Mouse (Mus musculus): Measurements from ENCODE around the gene Ltb4r1. TPM values are rescaled to one million over a fixed set of nuclear protein-coding genes. Genes with fewer than 3 reads are reported as not detected.

The Ltb4r1 gene
- total and polyA plus RNA-seq, 3 experiments = 0.35 to 1.5 TPM; not detected in 1

GRCm38 (mm10) chr14:55815310-55815751 is 49.6 kb downstream of the Ltb4r1 start:
- H3K4me3 ChIP-seq (ENCODE audit: control insufficient read depth in 1 of 2, insufficient read depth in 1 of 2, low read depth in 2 of 2, low read length in 2 of 2) = no peak overlapping the region
- H3K4me1 ChIP-seq (ENCODE audit: control insufficient read depth in 1 of 2, insufficient read depth in 2 of 2, low read length in 2 of 2) = no peaks in the 10 kb centered on the region
- H3K27me3 ChIP-seq (ENCODE audit: control insufficient read depth in 1 of 2, insufficient read depth in 2 of 2, low read length in 2 of 2) = peaks cover 0 to 2% of the 10 kb centered on the region in 2 experiments; a peak in 3 of 4 replicates
- H3K9ac ChIP-seq (ENCODE audit: control insufficient read depth, low read depth, low read length, poor library complexity, severe bottlenecking) = no peak overlapping the region
- TF ChIP-seq CHD2 (IDR thresholded peaks at IDR 0.05; ENCODE audit: low read length) (no peak), MEF2A (IDR thresholded peaks at IDR 0.05; ENCODE audit: extremely low read depth, insufficient replicate concordance, low read depth, low read length, poor library complexity, severe bottlenecking) (no peak)
- no peaks in the 10 kb centered on the region for H3K79me2 ChIP-seq (ENCODE audit: control insufficient read depth, insufficient read depth, low read length, poor library complexity)
- no peak for DNase-seq (ENCODE audit: low read depth, low spot score)
- no peaks in the 10 kb centered on the region for H3K36me3 ChIP-seq (ENCODE audit: control insufficient read depth in 1 of 2, insufficient read depth in 2 of 2, low read length in 2 of 2)
- no peak overlapping the region for H3K27ac ChIP-seq (ENCODE audit: control insufficient read depth, low read depth, low read length)
- H3K9me3 ChIP-seq (replicated peaks; ENCODE audit: insufficient read depth, low read length) = no peaks in the 10 kb centered on the region

Other genes with a start within 250 kb of the Ltb4r1 start
Only the 30 nearest of the 34 such genes appear.
- gene Fitm1, start 190.3 kb upstream of the Ltb4r1 start, total RNA-seq (2012; rRNA removed) = not detected in 2 replicates
- under 1 TPM in 1 of 2 experiments, not detected in 1; 0.07 TPM for gene Fitm1, start 190.3 kb upstream of the Ltb4r1 start, polyA plus RNA-seq (2012; ENCODE audit: insufficient read depth in 1 of 2, insufficient read length in 2 of 2, low read depth in 1 of 2, low replicate concordance in 2 of 2, missing spikeins in 1 of 2)
- gene Psme1, start 187.8 kb upstream of the Ltb4r1 start, total RNA-seq (2012; rRNA removed) = 73.8 and 85.9 TPM in 2 replicates
- gene Psme1, start 187.8 kb upstream of the Ltb4r1 start, polyA plus RNA-seq (2012; ENCODE audit: insufficient read depth in 1 of 2, insufficient read length in 2 of 2, low read depth in 1 of 2, low replicate concordance in 2 of 2, missing spikeins in 1 of 2) = 100 to 1,000 TPM in 1 of 2 experiments, not detected in 1; 205 TPM
- gene Emc9, start 180.7 kb upstream of the Ltb4r1 start, total RNA-seq (2012; rRNA removed) = 55.4 and 59.4 TPM in 2 replicates
- 10 to 100 TPM in 1 of 2 experiments, not detected in 1; 38.7 TPM for gene Emc9, start 180.7 kb upstream of the Ltb4r1 start, polyA plus RNA-seq (2012; ENCODE audit: insufficient read depth in 1 of 2, insufficient read length in 2 of 2, low read depth in 1 of 2, low replicate concordance in 2 of 2, missing spikeins in 1 of 2)
- 98.1 and 143 TPM in 2 replicates for gene Psme2, start 174.8 kb upstream of the Ltb4r1 start, total RNA-seq (2012; rRNA removed)
- 100 to 1,000 TPM in 1 of 2 experiments, not detected in 1; 231 TPM for gene Psme2, start 174.8 kb upstream of the Ltb4r1 start, polyA plus RNA-seq (2012; ENCODE audit: insufficient read depth in 1 of 2, insufficient read length in 2 of 2, low read depth in 1 of 2, low replicate concordance in 2 of 2, missing spikeins in 1 of 2)
- 10.7 and 12.9 TPM in 2 replicates for gene Rnf31, start 174.3 kb upstream of the Ltb4r1 start, total RNA-seq (2012; rRNA removed)
- 10 to 100 TPM in 1 of 2 experiments, not detected in 1; 24.5 TPM for gene Rnf31, start 174.3 kb upstream of the Ltb4r1 start, polyA plus RNA-seq (2012; ENCODE audit: insufficient read depth in 1 of 2, insufficient read length in 2 of 2, low read depth in 1 of 2, low replicate concordance in 2 of 2, missing spikeins in 1 of 2)
- gene Irf9, start 162.4 kb upstream of the Ltb4r1 start, total RNA-seq (2012; rRNA removed) = 5.0 and 8.5 TPM in 2 replicates
- 10 to 100 TPM in 1 of 2 experiments, not detected in 1; 14.8 TPM for gene Irf9, start 162.4 kb upstream of the Ltb4r1 start, polyA plus RNA-seq (2012; ENCODE audit: insufficient read depth in 1 of 2, insufficient read length in 2 of 2, low read depth in 1 of 2, low replicate concordance in 2 of 2, missing spikeins in 1 of 2)
- 1.5 and 1.6 TPM in 2 replicates for gene Rec8, start 147.9 kb upstream of the Ltb4r1 start, total RNA-seq (2012; rRNA removed)
- gene Rec8, start 147.9 kb upstream of the Ltb4r1 start, polyA plus RNA-seq (2012; ENCODE audit: insufficient read depth in 1 of 2, insufficient read length in 2 of 2, low read depth in 1 of 2, low replicate concordance in 2 of 2, missing spikeins in 1 of 2) = 1 to 10 TPM in 1 of 2 experiments, not detected in 1; 2.5 TPM
- 46.2 and 54.1 TPM in 2 replicates for gene Ipo4, start 130.0 kb upstream of the Ltb4r1 start, total RNA-seq (2012; rRNA removed)
- 100 to 1,000 TPM in 1 of 2 experiments, not detected in 1; 132 TPM for gene Ipo4, start 130.0 kb upstream of the Ltb4r1 start, polyA plus RNA-seq (2012; ENCODE audit: insufficient read depth in 1 of 2, insufficient read length in 2 of 2, low read depth in 1 of 2, low replicate concordance in 2 of 2, missing spikeins in 1 of 2)
- gene Gm49378, start 128.1 kb upstream of the Ltb4r1 start, total RNA-seq (2012; rRNA removed) = not detected in 2 replicates
- 1 to 10 TPM in 1 of 2 experiments, not detected in 1; 4.6 TPM for gene Gm49378, start 128.1 kb upstream of the Ltb4r1 start, polyA plus RNA-seq (2012; ENCODE audit: insufficient read depth in 1 of 2, insufficient read length in 2 of 2, low read depth in 1 of 2, low replicate concordance in 2 of 2, missing spikeins in 1 of 2)
- gene Tm9sf1, start 122.2 kb upstream of the Ltb4r1 start, total RNA-seq (2012; rRNA removed) = 49.4 and 60.5 TPM in 2 replicates
- gene Tm9sf1, start 122.2 kb upstream of the Ltb4r1 start, polyA plus RNA-seq (2012; ENCODE audit: insufficient read depth in 1 of 2, insufficient read length in 2 of 2, low read depth in 1 of 2, low replicate concordance in 2 of 2, missing spikeins in 1 of 2) = 10 to 100 TPM in 1 of 2 experiments, not detected in 1; 80.1 TPM
- 0.08 and 0.10 TPM in 2 replicates for gene Tssk4, start 115.8 kb upstream of the Ltb4r1 start, total RNA-seq (2012; rRNA removed)
- gene Tssk4, start 115.8 kb upstream of the Ltb4r1 start, polyA plus RNA-seq (2012; ENCODE audit: insufficient read depth in 1 of 2, insufficient read length in 2 of 2, low read depth in 1 of 2, low replicate concordance in 2 of 2, missing spikeins in 1 of 2) = under 1 TPM in 1 of 2 experiments, not detected in 1; 0.40 TPM
- 25.5 and 30.6 TPM in 2 replicates for gene Mdp1, start 105.5 kb upstream of the Ltb4r1 start, total RNA-seq (2012; rRNA removed)
- gene Mdp1, start 105.5 kb upstream of the Ltb4r1 start, polyA plus RNA-seq (2012; ENCODE audit: insufficient read depth in 1 of 2, insufficient read length in 2 of 2, low read depth in 1 of 2, low replicate concordance in 2 of 2, missing spikeins in 1 of 2) = 10 to 100 TPM in 1 of 2 experiments, not detected in 1; 25.6 TPM
- 22.3 and 24.5 TPM in 2 replicates for gene Gmpr2, start 94.0 kb upstream of the Ltb4r1 start, total RNA-seq (2012; rRNA removed)
- gene Gmpr2, start 94.0 kb upstream of the Ltb4r1 start, polyA plus RNA-seq (2012; ENCODE audit: insufficient read depth in 1 of 2, insufficient read length in 2 of 2, low read depth in 1 of 2, low replicate concordance in 2 of 2, missing spikeins in 1 of 2) = 10 to 100 TPM in 1 of 2 experiments, not detected in 1; 28.8 TPM
- 515 and 516 TPM in 2 replicates for gene Nedd8, start 93.8 kb upstream of the Ltb4r1 start, total RNA-seq (2012; rRNA removed)
- 100 to 1,000 TPM in 1 of 2 experiments, not detected in 1; 528 TPM for gene Nedd8, start 93.8 kb upstream of the Ltb4r1 start, polyA plus RNA-seq (2012; ENCODE audit: insufficient read depth in 1 of 2, insufficient read length in 2 of 2, low read depth in 1 of 2, low replicate concordance in 2 of 2, missing spikeins in 1 of 2)
- gene Tinf2, start 84.1 kb upstream of the Ltb4r1 start, total RNA-seq (2012; rRNA removed) = 27.2 and 27.8 TPM in 2 replicates
- 10 to 100 TPM in 1 of 2 experiments, not detected in 1; 53.0 TPM for gene Tinf2, start 84.1 kb upstream of the Ltb4r1 start, polyA plus RNA-seq (2012; ENCODE audit: insufficient read depth in 1 of 2, insufficient read length in 2 of 2, low read depth in 1 of 2, low replicate concordance in 2 of 2, missing spikeins in 1 of 2)
- 5.8 and 6.2 TPM in 2 replicates for gene Tgm1, start 52.0 kb upstream of the Ltb4r1 start, total RNA-seq (2012; rRNA removed)
- 10 to 100 TPM in 1 of 2 experiments, not detected in 1; 11.4 TPM for gene Tgm1, start 52.0 kb upstream of the Ltb4r1 start, polyA plus RNA-seq (2012; ENCODE audit: insufficient read depth in 1 of 2, insufficient read length in 2 of 2, low read depth in 1 of 2, low replicate concordance in 2 of 2, missing spikeins in 1 of 2)
- gene Rabggta, start 43.7 kb upstream of the Ltb4r1 start, total RNA-seq (2012; rRNA removed) = 21.8 and 22.8 TPM in 2 replicates
- gene Rabggta, start 43.7 kb upstream of the Ltb4r1 start, polyA plus RNA-seq (2012; ENCODE audit: insufficient read depth in 1 of 2, insufficient read length in 2 of 2, low read depth in 1 of 2, low replicate concordance in 2 of 2, missing spikeins in 1 of 2) = 10 to 100 TPM in 1 of 2 experiments, not detected in 1; 32.0 TPM
- 20.0 and 21.7 TPM in 2 replicates for gene Dhrs1, start 20.3 kb upstream of the Ltb4r1 start, total RNA-seq (2012; rRNA removed)
- gene Dhrs1, start 20.3 kb upstream of the Ltb4r1 start, polyA plus RNA-seq (2012; ENCODE audit: insufficient read depth in 1 of 2, insufficient read length in 2 of 2, low read depth in 1 of 2, low replicate concordance in 2 of 2, missing spikeins in 1 of 2) = 10 to 100 TPM in 1 of 2 experiments, not detected in 1; 48.8 TPM
- 46.1 and 47.8 TPM in 2 replicates for gene Nop9, start 20.3 kb upstream of the Ltb4r1 start, total RNA-seq (2012; rRNA removed)
- 100 to 1,000 TPM in 1 of 2 experiments, not detected in 1; 112 TPM for gene Nop9, start 20.3 kb upstream of the Ltb4r1 start, polyA plus RNA-seq (2012; ENCODE audit: insufficient read depth in 1 of 2, insufficient read length in 2 of 2, low read depth in 1 of 2, low replicate concordance in 2 of 2, missing spikeins in 1 of 2)
- 1.7 and 2.4 TPM in 2 replicates for gene Cideb, start 7.5 kb upstream of the Ltb4r1 start, total RNA-seq (2012; rRNA removed)
- under 1 TPM in 1 of 2 experiments, not detected in 1; 0.53 TPM for gene Cideb, start 7.5 kb upstream of the Ltb4r1 start, polyA plus RNA-seq (2012; ENCODE audit: insufficient read depth in 1 of 2, insufficient read length in 2 of 2, low read depth in 1 of 2, low replicate concordance in 2 of 2, missing spikeins in 1 of 2)
- 0.19 and 0.59 TPM in 2 replicates for gene Ltb4r2, start 4.5 kb upstream of the Ltb4r1 start, total RNA-seq (2012; rRNA removed)
- gene Ltb4r2, start 4.5 kb upstream of the Ltb4r1 start, polyA plus RNA-seq (2012; ENCODE audit: insufficient read depth in 1 of 2, insufficient read length in 2 of 2, low read depth in 1 of 2, low replicate concordance in 2 of 2, missing spikeins in 1 of 2) = under 1 TPM in 1 of 2 experiments, not detected in 1; 0.52 TPM
- gene Adcy4, start 18.1 kb downstream of the Ltb4r1 start, total RNA-seq (2012; rRNA removed) = 0.19 and 0.29 TPM in 2 replicates
- under 1 TPM in 1 of 2 experiments, not detected in 1; 0.35 TPM for gene Adcy4, start 18.1 kb downstream of the Ltb4r1 start, polyA plus RNA-seq (2012; ENCODE audit: insufficient read depth in 1 of 2, insufficient read length in 2 of 2, low read depth in 1 of 2, low replicate concordance in 2 of 2, missing spikeins in 1 of 2)
- 67.1 and 77.4 TPM in 2 replicates for gene Ripk3, start 22.9 kb downstream of the Ltb4r1 start, total RNA-seq (2012; rRNA removed)
- gene Ripk3, start 22.9 kb downstream of the Ltb4r1 start, polyA plus RNA-seq (2012; ENCODE audit: insufficient read depth in 1 of 2, insufficient read length in 2 of 2, low read depth in 1 of 2, low replicate concordance in 2 of 2, missing spikeins in 1 of 2) = 100 to 1,000 TPM; 123 to 124 TPM
- gene Nfatc4, start 57.2 kb downstream of the Ltb4r1 start, total RNA-seq (2012; rRNA removed) = 0.20 and 0.27 TPM in 2 replicates
- under 1 TPM in 1 of 2 experiments, not detected in 1; 0.71 TPM for gene Nfatc4, start 57.2 kb downstream of the Ltb4r1 start, polyA plus RNA-seq (2012; ENCODE audit: insufficient read depth in 1 of 2, insufficient read length in 2 of 2, low read depth in 1 of 2, low replicate concordance in 2 of 2, missing spikeins in 1 of 2)
- not detected in 2 replicates for gene Nynrin, start 88.0 kb downstream of the Ltb4r1 start, total RNA-seq (2012; rRNA removed)
- not detected for gene Nynrin, start 88.0 kb downstream of the Ltb4r1 start, polyA plus RNA-seq (2012; ENCODE audit: insufficient read depth in 1 of 2, insufficient read length in 2 of 2, low read depth in 1 of 2, low replicate concordance in 2 of 2, missing spikeins in 1 of 2)
- gene Cbln3, start 118.4 kb downstream of the Ltb4r1 start, total RNA-seq (2012; rRNA removed) = not detected in 2 replicates
- under 1 TPM in 1 of 2 experiments, not detected in 1; 0.19 TPM for gene Cbln3, start 118.4 kb downstream of the Ltb4r1 start, polyA plus RNA-seq (2012; ENCODE audit: insufficient read depth in 1 of 2, insufficient read length in 2 of 2, low read depth in 1 of 2, low replicate concordance in 2 of 2, missing spikeins in 1 of 2)
- gene Khnyn, start 119.0 kb downstream of the Ltb4r1 start, total RNA-seq (2012; rRNA removed) = 5.2 and 6.0 TPM in 2 replicates
- 10 to 100 TPM in 1 of 2 experiments, not detected in 1; 13.3 TPM for gene Khnyn, start 119.0 kb downstream of the Ltb4r1 start, polyA plus RNA-seq (2012; ENCODE audit: insufficient read depth in 1 of 2, insufficient read length in 2 of 2, low read depth in 1 of 2, low replicate concordance in 2 of 2, missing spikeins in 1 of 2)
- gene Sdr39u1, start 134.3 kb downstream of the Ltb4r1 start, total RNA-seq (2012; rRNA removed) = 1.1 TPM in 2 replicates
- 1 to 10 TPM in 1 of 2 experiments, not detected in 1; 2.3 TPM for gene Sdr39u1, start 134.3 kb downstream of the Ltb4r1 start, polyA plus RNA-seq (2012; ENCODE audit: insufficient read depth in 1 of 2, insufficient read length in 2 of 2, low read depth in 1 of 2, low replicate concordance in 2 of 2, missing spikeins in 1 of 2)
- 0.19 TPM in 1 of 2 replicates, not detected in the other for gene Cma1, start 178.7 kb downstream of the Ltb4r1 start, total RNA-seq (2012; rRNA removed)
- under 1 TPM in 1 of 2 experiments, not detected in 1; 0.13 TPM for gene Cma1, start 178.7 kb downstream of the Ltb4r1 start, polyA plus RNA-seq (2012; ENCODE audit: insufficient read depth in 1 of 2, insufficient read length in 2 of 2, low read depth in 1 of 2, low replicate concordance in 2 of 2, missing spikeins in 1 of 2)
- gene Cma2, start 185.0 kb downstream of the Ltb4r1 start, total RNA-seq (2012; rRNA removed) = not detected in 2 replicates
- gene Cma2, start 185.0 kb downstream of the Ltb4r1 start, polyA plus RNA-seq (2012; ENCODE audit: insufficient read depth in 1 of 2, insufficient read length in 2 of 2, low read depth in 1 of 2, low replicate concordance in 2 of 2, missing spikeins in 1 of 2) = not detected

All from MEL (cell line).